Comparison of ENCODE assay signal across 9 mouse cellular contexts in genomic region chr2:52804106-52804825, GRCm38 (mm10). TPM values are rescaled to one million over a fixed set of nuclear protein-coding genes. Genes with fewer than 3 reads are reported as not detected.
DNase-seq lines count a peak whose midpoint lies in the region; ATAC-seq and TF ChIP-seq lines count a peak whose summit lies in the region.
"Had no signal": no experiment of that assay in that cellular context is flagged by ENCODE, and none has a peak within 500 bp of the region (broad histone marks: within the 10 kb centered on the region; RNA-seq: fewer than 3 reads in every experiment).

No protein-coding gene starts in this region.

- no peak overlapping the region for H3K9ac ChIP-seq in heart, adult 2 months (ENCODE audit: low read depth, low read length)
- H3K9ac ChIP-seq in forebrain, embryonic 15.5 days (replicated peaks), result no peak overlapping the region
- H3K9ac ChIP-seq in liver, embryonic 16.5 days (ENCODE audit: low read depth, low read length), result no peak overlapping the region

- H3K4me2 ChIP-seq in forebrain, embryonic 15.5 days (replicated peaks), result no peak overlapping the region
- no peak overlapping the region for H3K4me2 ChIP-seq in liver, embryonic 16.5 days (ENCODE audit: low read depth, low read length)

- H3K4me3 ChIP-seq in heart, adult 2 months, result no peak overlapping the region
- H3K4me3 ChIP-seq in heart, embryonic 10.5 days, result no peak overlapping the region
- H3K4me3 ChIP-seq in forebrain, embryonic 15.5 days, result no peak overlapping the region
- H3K4me3 ChIP-seq in liver, embryonic 16.5 days (ENCODE audit: low read depth, low read length), result no peak overlapping the region

- no peaks in the 10 kb centered on the region for H3K27me3 ChIP-seq in heart, adult 2 months (ENCODE audit: control insufficient read depth, insufficient read depth, low read length)
- no peaks in the 10 kb centered on the region for H3K27me3 ChIP-seq in heart, embryonic 10.5 days (ENCODE audit: insufficient read depth, poor library complexity, severe bottlenecking)
- H3K27me3 ChIP-seq in forebrain, embryonic 15.5 days, result no peaks in the 10 kb centered on the region
- H3K27me3 ChIP-seq in liver, embryonic 16.5 days (ENCODE audit: control insufficient read depth, insufficient read depth, low read depth, low read length), result no peaks in the 10 kb centered on the region

- ATAC-seq in forebrain, embryonic 15.5 days (replicated peaks), result 0 out of 2 replicates have a peak, but pooled peaks have one; percentile 26
- peak; percentile 27; the same call in 1 of the 2 replicates for ATAC-seq in liver, embryonic 16.5 days (ENCODE audit: low read depth)

- no peak for TF ChIP-seq CTCF in heart, adult 2 months (IDR thresholded peaks at IDR 0.05)

- peaks cover 4% of the 10 kb centered on the region for H3K4me1 ChIP-seq in heart, adult 2 months (ENCODE audit: control insufficient read depth, insufficient read depth, low read length)
- no peaks in the 10 kb centered on the region for H3K4me1 ChIP-seq in heart, embryonic 10.5 days
- H3K4me1 ChIP-seq in forebrain, embryonic 15.5 days, result 0 out of 2 replicates have a peak, but pooled peaks cover 2% of the 10 kb centered on the region
- no peaks in the 10 kb centered on the region for H3K4me1 ChIP-seq in liver, embryonic 16.5 days (ENCODE audit: control insufficient read depth, low read depth, low read length)

- peak; percentile 16 to 34 for DNase-seq in heart, adult 2 months
- no peak for DNase-seq in heart, embryonic 10.5 days (ENCODE audit: low spot score)
- DNase-seq in adipocyte (ENCODE audit: low spot score), result peak; percentile 74
- peak; percentile 62 for DNase-seq in kidney, adult 9 months
- DNase-seq in B cell, adult 2 months, result no peak
- no peak for DNase-seq in testis, postnatal 14 days (ENCODE audit: low spot score)

- TF ChIP-seq EP300 in heart, adult 2 months (IDR thresholded peaks at IDR 0.05; ENCODE audit: insufficient read depth, low read depth, low read length), result 0 out of 2 replicates have a peak, but pooled peaks have one; percentile 11

- H3K36me3 ChIP-seq in heart, adult 2 months (ENCODE audit: control insufficient read depth, insufficient read depth, low read length), result no peaks in the 10 kb centered on the region
- H3K36me3 ChIP-seq in heart, embryonic 10.5 days, result no peaks in the 10 kb centered on the region
- no peaks in the 10 kb centered on the region for H3K36me3 ChIP-seq in forebrain, embryonic 15.5 days
- no peaks in the 10 kb centered on the region for H3K36me3 ChIP-seq in liver, embryonic 16.5 days (ENCODE audit: control insufficient read depth, insufficient read depth)

- intact Hi-C loops in heart, adult 2 months (cut with DNase I), result no loop called here

- TF ChIP-seq POLR2A in heart, adult 2 months (IDR thresholded peaks at IDR 0.05; ENCODE audit: insufficient read depth, low read depth, low read length), result no peak

- no peaks in the 10 kb centered on the region for H3K9me3 ChIP-seq in heart, embryonic 10.5 days
- no peaks in the 10 kb centered on the region for H3K9me3 ChIP-seq in forebrain, embryonic 15.5 days
- H3K9me3 ChIP-seq in liver, embryonic 16.5 days (replicated peaks; ENCODE audit: control insufficient read depth, low read length), result no peaks in the 10 kb centered on the region

- no peaks in the 10 kb centered on the region for H3K79me2 ChIP-seq in heart, adult 2 months (replicated peaks; ENCODE audit: control insufficient read depth, insufficient read depth, low read length)

- no peak overlapping the region for H3K27ac ChIP-seq in heart, adult 2 months
- no peak overlapping the region for H3K27ac ChIP-seq in heart, embryonic 10.5 days
- no peak overlapping the region for H3K27ac ChIP-seq in forebrain, embryonic 15.5 days (replicated peaks)
- H3K27ac ChIP-seq in liver, embryonic 16.5 days (ENCODE audit: low read length), result no peak overlapping the region

- WGBS in heart, adult 2 months, result 56% methylated on average over 17 of the region's 17 CpGs
- 75% methylated on average over 17 of the region's 17 CpGs for WGBS in heart, embryonic 10.5 days
- WGBS in forebrain, embryonic 15.5 days, result 52% methylated on average over 17 of the region's 17 CpGs
- 73% methylated on average over 17 of the region's 17 CpGs for WGBS in liver, embryonic 16.5 days (ENCODE audit: insufficient replicate concordance)

RNA-seq across cellular contexts. Expression of gene Fmnl2, which starts 53.4 kb away (rescaled TPM):
- 1 to 10 TPM; 4.5 to 6.3 TPM for total RNA-seq in heart, adult 2 months (2021)
- 1.2 and 2.9 TPM in 2 replicates for polyA plus RNA-seq in heart, adult 2 months (2012; rRNA removed)
- 1.0 and 2.5 TPM in 2 replicates for polyA plus RNA-seq in heart, embryonic 10.5 days (2016; fragmentation: Nextera tagmentation; extraction: Ambion mirVana)
- 18.1 and 18.6 TPM in 2 replicates for polyA plus RNA-seq in forebrain, embryonic 15.5 days (2015; fragmentation: Nextera tagmentation; extraction: Ambion mirVana)
- polyA plus RNA-seq in liver, embryonic 16.5 days (2015; fragmentation: Nextera tagmentation; extraction: Ambion mirVana), result 0.39 and 0.53 TPM in 2 replicates
- total RNA-seq: MEL had no signal

Comparison
In these comparisons a context has a peak if more than half of its experiments do, and no peak if none do; other contexts are left out.
1. DNase-seq: peak in heart, adult 2 months (2 of 2), adipocyte (single experiment) and kidney, adult 9 months (single experiment); none in heart, embryonic 10.5 days (single experiment), B cell, adult 2 months (0 of 2) and testis, postnatal 14 days (single experiment).